Mouse (Mus musculus) heart, postnatal 25 days (tissue): ENCODE data around the gene Fam166a. TPM values are rescaled to one million over a fixed set of nuclear protein-coding genes. Genes with fewer than 3 reads are reported as not detected.

ENCODE experiments used
- DNase-seq: peaks from one replicate; pipeline ENCODE4 v3.0.0; 2022; ENCODE audit warnings: low spot score
- intact Hi-C: fragments of 180-260 bp; cut with DNase I; formaldehyde crosslinking; loops from one replicate; pipeline ENCODE4 v1.15.1; 2025
- total RNA-seq, 2 experiments: library from RNA; stranded (reverse); gene quantifications; 2 replicates each; pipeline ENCODE4 v1.2.3; 2021

The Fam166a gene
- total RNA-seq, 2 experiments from 2014 or later: not detected

DNA sequence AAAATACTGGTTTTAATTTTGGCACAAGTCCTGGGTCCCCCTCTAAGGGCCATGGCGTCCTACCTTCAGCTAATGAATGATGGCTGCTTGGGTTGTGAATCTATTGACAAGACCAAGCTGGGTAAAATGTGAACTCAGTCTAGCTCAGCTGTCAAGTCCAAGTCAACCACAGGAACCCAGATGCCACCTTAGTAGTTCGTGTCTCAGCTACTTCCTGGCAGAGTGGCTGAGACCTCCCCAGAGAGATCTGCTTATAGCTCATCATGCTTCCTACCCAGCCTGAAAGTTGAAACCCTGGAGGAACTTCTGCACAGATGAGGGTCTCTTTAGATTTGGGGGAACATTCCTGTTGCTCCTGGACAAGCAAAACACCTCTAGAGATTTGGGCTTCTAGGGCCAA, 35.2 kb upstream of the Fam166a start:
- intact Hi-C loops: loop anchor here (5.0 to 10.0 kb wide), 2 partner anchors 41 to 219 kb away; partner anchors contain the start of gene Dph7
- no peak for DNase-seq

DNA sequence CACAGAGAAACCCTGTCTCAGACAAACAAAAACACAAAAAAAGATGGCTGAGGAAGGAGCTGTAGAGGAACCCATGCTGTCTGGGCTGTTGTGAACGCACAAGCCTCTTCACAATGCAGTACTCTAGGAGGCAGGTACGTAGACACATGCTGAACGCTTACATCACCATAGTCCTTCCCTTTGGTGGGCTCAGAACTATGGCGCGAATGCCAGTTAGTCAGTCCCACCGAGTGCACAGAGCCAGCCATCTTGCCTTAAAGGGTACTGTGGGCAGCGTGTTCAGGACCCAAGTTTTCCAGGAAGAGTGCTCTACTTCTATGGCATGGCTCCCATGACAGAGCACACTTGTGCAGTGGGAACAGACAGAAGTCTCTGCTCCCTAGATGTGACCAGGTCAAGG, 34.0 kb upstream of the Fam166a start:
- intact Hi-C loops: loop anchor here (5.0 to 10.0 kb wide), 2 partner anchors 42 to 220 kb away; partner anchors contain the start of gene Dph7
- DNase-seq: no peak

DNA sequence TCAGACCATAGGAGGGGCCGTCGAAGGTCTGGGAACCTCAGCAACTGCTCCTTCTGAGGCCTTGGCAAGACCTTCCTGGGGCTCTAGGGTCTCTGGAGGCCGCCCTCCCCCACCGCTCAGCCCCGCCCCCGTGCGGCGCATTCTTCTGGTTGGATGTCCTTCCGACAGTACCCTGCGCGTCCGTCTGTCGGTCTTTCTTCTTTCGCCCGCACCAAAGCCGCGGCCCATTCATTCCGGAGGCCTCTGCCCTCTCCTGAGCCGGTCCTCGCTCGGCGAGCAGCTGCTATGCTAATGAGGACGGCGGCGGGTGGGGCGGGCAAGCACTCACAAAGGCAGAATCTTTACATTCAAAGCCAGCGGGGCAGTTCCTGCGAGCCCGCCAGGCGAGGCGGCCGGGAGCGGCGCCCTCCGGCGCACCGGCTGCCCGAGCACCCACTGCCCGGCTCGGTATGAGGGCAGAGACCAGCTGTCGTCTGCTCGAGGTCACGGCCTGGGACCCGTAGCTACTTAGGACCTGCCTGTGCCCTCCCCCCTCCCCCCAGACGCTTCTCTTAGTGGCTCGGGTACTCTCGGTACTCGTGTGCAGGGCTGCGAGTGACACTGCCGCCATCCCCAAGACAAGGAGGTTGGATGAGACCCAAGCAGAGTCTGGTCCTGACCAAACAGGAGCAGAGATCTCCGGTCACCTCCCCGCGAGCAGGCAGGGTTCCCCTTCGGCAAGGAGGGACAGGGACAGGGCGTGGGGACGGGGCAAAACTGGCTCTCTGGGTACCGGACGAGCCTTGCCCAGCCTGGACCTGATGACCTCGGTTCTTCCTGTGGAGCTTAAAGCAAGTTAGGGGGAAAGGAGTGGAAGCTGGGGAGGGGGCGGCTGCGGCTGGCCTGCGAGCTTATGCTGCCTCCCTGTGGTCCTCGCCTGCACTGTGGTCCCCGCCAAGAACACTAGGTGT, 32.6 kb upstream of the Fam166a start:
- DNase-seq: no peak
- intact Hi-C loops: loop anchor here (1.0 to 10.0 kb wide), 2 partner anchors 58 to 221 kb away; partner anchors contain the start of gene Dph7

GRCm38 (mm10) chr2:25186575-25186930, 32.0 kb upstream of the Fam166a start:
- no peak for DNase-seq
- intact Hi-C loops: loop anchor here (1.0 to 10.0 kb wide), 2 partner anchors 58 to 222 kb away; partner anchors contain the start of gene Dph7

DNA sequence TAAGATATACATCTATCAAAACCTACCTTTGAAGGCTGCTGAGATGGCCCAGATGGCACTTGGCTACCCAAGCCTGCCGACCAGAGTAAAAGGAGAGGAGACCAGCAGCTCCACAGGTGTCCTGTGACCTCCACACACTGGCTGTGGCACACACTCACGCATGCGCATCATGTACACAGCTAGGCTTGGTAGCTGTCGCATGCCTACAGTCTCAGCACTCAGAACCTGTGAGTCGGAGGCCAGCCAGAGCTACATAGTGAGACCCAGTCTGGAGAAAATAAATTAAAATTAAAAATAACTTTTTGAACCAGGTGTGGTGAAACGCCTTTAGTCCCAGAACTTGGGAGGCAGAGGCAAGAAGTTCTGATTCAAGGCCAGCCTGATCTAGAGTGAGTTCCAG, 30.7 kb upstream of the Fam166a start:
- intact Hi-C loops: loop anchor here (10.0 kb wide), 1 partner anchor 223 kb away; the partner anchor contains the start of gene Dph7
- no peak for DNase-seq

GRCm38 (mm10) chr2:25193330-25193770, 25.2 kb upstream of the Fam166a start:
- intact Hi-C loops: loop anchor here (1.0 to 5.0 kb wide), 4 partner anchors 35 to 134 kb away; partner anchors contain the start of gene Tmem203
- peak; percentile 76 for DNase-seq

DNA sequence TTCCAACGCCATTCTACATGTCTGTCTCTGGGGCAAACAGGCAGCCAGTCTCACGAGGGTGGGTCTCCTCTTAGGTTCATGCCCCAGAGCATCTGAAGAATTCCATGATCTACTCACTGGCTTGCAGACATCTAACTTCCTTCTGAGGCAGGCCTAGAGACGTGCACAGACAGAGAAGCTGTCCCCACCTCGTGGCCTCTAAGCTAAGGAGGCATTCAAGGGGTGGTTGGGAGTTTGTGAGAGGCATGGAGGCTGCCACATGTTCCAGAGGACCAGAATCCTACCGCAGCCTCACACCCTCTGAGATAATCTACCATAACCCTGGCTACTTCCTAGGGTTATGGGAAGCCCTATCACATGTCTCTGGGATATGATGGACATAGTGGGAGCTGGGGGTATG, 24.5 kb upstream of the Fam166a start:
- no peak for DNase-seq
- intact Hi-C loops: loop anchor here (5.0 kb wide), 1 partner anchor 133 kb away; no protein-coding TSS in a partner anchor

GRCm38 (mm10) chr2:25194486-25195171, 23.9 kb upstream of the Fam166a start:
- no peak for DNase-seq
- intact Hi-C loops: loop anchor here (5.0 kb wide), 1 partner anchor 133 kb away; no protein-coding TSS in a partner anchor

GRCm38 (mm10) chr2:25195211-25196156, 23.1 kb upstream of the Fam166a start:
- intact Hi-C loops: no loop called here
- peak; percentile 60 for DNase-seq

- intact Hi-C loops: no loop called here
- DNase-seq: peak; percentile 88
Measured at GRCm38 (mm10) chr2:25196172-25196954, 22.2 kb upstream of the Fam166a start, which contains the start of gene Tor4a. Gene Tor4a, minus strand, starts transcription at chr2:25196886.

GRCm38 (mm10) chr2:25197191-25197590, 21.4 kb upstream of the Fam166a start:
- intact Hi-C loops: no loop called here
- DNase-seq: no peak

DNA sequence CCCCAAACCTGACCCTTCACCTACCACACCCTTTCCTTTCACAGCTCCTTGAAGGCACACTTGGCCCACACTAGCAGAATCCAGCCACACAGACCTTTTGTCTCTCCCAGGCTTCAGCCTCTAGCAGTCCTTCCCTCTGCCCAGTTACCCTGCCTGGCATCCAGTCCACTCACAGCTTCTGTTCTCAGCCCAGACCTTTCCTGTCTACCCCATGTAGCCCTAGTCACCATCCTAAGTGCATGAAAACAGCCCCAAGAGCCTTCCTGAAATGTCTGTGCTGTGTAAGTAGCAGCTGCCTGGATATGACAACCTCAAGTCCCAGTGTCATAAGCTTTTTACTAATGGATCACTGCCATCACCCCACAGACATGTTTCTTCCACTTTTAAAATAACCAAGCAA, 20.6 kb upstream of the Fam166a start:
- intact Hi-C loops: no loop called here
- DNase-seq: no peak

- intact Hi-C loops: no loop called here
- DNase-seq: no peak
Measured at GRCm38 (mm10) chr2:25200631-25201030, 17.9 kb upstream of the Fam166a start.

DNA sequence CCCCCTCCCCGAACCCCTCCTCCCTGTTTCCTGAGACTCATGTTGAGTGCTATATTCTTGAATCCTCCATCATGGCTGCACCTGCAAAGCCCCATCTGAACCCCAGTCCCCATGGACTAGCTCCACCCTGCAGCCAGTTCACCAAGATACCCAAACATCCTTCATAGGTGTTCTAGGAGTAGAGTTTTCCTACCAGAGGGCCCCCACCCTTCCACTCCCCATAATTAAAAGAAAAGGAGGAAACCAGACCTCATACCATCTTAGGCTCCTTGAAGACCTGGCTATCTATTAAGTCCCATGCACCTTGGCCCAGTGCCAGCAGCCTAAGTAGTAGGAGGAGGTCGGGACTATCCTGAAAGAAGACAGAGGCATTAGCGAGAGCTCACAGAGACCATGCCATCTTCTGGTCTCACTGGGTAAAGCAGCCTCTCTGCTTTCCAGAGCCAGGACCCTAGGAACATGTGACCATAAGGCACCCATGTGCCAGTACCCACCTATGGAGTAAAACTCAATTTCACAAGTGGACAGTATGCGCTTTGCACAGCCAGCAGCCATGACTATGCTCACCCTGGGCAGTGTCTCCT, 14.8 kb upstream of the Fam166a start:
- no peak for DNase-seq

GRCm38 (mm10) chr2:25207593-25207992, 11.0 kb upstream of the Fam166a start:
- intact Hi-C loops: no loop called here
- no peak for DNase-seq

More for the DNA sequence above, 14.8 kb upstream of the Fam166a start:
- intact Hi-C loops: no loop called here

- intact Hi-C loops: loop anchor here (2.0 kb wide), 1 partner anchor 14 kb away; the partner anchor contains the start of gene Tubb4b
- DNase-seq: no peak
Measured at GRCm38 (mm10) chr2:25210686-25211085, 7.9 kb upstream of the Fam166a start.

GRCm38 (mm10) chr2:25211121-25211670, 7.3 kb upstream of the Fam166a start, which contains the start of gene Nelfb:
Gene Nelfb, minus strand, starts transcription at chr2:25211489.
- peak; percentile 84 for DNase-seq
- intact Hi-C loops: loop anchor here (2.0 kb wide), 1 partner anchor 14 kb away; the partner anchor contains the start of gene Tubb4b
